In the genomic region with DNA sequence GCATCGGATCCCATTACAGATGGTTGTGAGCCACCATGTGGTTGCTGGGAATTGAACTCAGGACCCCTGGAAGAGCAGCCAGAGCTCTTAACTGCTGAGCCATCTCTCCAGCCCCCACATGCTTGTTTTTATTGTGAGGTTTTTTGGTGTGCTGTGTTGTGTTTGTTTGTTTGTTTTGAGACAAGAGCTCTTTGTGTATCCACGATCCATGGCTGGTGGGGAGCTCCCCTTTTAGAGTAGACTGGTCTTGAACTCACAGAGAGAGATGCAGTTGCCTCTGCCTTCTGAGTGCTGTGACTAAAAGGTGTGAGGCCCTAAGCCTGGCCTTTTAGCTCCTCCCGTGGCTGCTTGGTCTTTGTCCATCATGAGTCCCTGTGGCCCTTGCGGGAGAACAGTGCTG, we compare ENCODE assay signal across 14 mouse cellular contexts. TPM values are rescaled to one million over a fixed set of nuclear protein-coding genes. Genes with fewer than 3 reads are reported as not detected.
DNase-seq lines count a peak whose midpoint lies in the region; ATAC-seq lines count a peak whose summit lies in the region.
"Had no signal": no experiment of that assay in that cellular context is flagged by ENCODE, and none has a peak within 500 bp of the region (broad histone marks: within the 10 kb centered on the region; RNA-seq: fewer than 3 reads in every experiment).

No protein-coding gene starts in this region.

- 66% methylated on average over 4 of the region's 4 CpGs for WGBS in heart, embryonic 15.5 days
- WGBS in forebrain, embryonic 15.5 days, result 53% methylated on average over 4 of the region's 4 CpGs
- WGBS in limb, embryonic 15.5 days, result 75% methylated on average over 4 of the region's 4 CpGs
- 62% methylated on average over 4 of the region's 4 CpGs for WGBS in neural tube, embryonic 15.5 days

- H3K9ac ChIP-seq in heart, embryonic 15.5 days, result no peak overlapping the region
- H3K9ac ChIP-seq in forebrain, embryonic 15.5 days (replicated peaks), result no peak overlapping the region
- H3K9ac ChIP-seq in limb, embryonic 15.5 days, result no peak overlapping the region
- no peak overlapping the region for H3K9ac ChIP-seq in neural tube, embryonic 15.5 days (replicated peaks)

- H3K4me3 ChIP-seq in heart, embryonic 15.5 days, result no peak overlapping the region
- peak overlapping the region; percentile 9 for H3K4me3 ChIP-seq in forebrain, embryonic 15.5 days
- no peak overlapping the region for H3K4me3 ChIP-seq in limb, embryonic 15.5 days
- peak overlapping the region; percentile 28 for H3K4me3 ChIP-seq in neural tube, embryonic 15.5 days (replicated peaks)
- H3K4me3 ChIP-seq: embryonic facial prominence, embryonic 13.5 days had no signal

- no peak for ATAC-seq in heart, embryonic 15.5 days (replicated peaks; ENCODE audit: insufficient number of reproducible peaks, insufficient read depth, low FRiP score, low read depth)
- ATAC-seq in forebrain, embryonic 15.5 days (replicated peaks), result no peak
- ATAC-seq in limb, embryonic 15.5 days (ENCODE audit: insufficient number of reproducible peaks, low FRiP score, low TSS enrichment, low read depth), result no peak
- ATAC-seq in neural tube, embryonic 15.5 days (ENCODE audit: low FRiP score), result 0 out of 2 replicates have a peak, but pooled peaks have one; percentile 2
- ATAC-seq: intestine, postnatal 0 days had no signal

- no peaks in the 10 kb centered on the region for H3K9me3 ChIP-seq in heart, embryonic 15.5 days (replicated peaks)
- no peaks in the 10 kb centered on the region for H3K9me3 ChIP-seq in forebrain, embryonic 15.5 days
- H3K9me3 ChIP-seq in limb, embryonic 15.5 days, result no peaks in the 10 kb centered on the region
- H3K9me3 ChIP-seq in neural tube, embryonic 15.5 days (replicated peaks), result no peaks in the 10 kb centered on the region
- H3K9me3 ChIP-seq: embryonic facial prominence, embryonic 13.5 days had no signal

- no peak for DNase-seq in heart, adult 18-20 months
- no peak for DNase-seq in left cerebral cortex, postnatal 10 days (ENCODE audit: extremely low spot score in 1 of 2, low spot score in 2 of 2)
- DNase-seq in left cerebral cortex, postnatal 25 days (ENCODE audit: low spot score in 2 of 2), result no peak
- no peak for DNase-seq in yolk sac, embryonic 10.5 days (ENCODE audit: low spot score)
- DNase-seq: kidney, postnatal 4 days; spleen, adult 18-20 months had no signal

- H3K36me3 ChIP-seq in heart, embryonic 15.5 days, result no peaks in the 10 kb centered on the region
- no peaks in the 10 kb centered on the region for H3K36me3 ChIP-seq in forebrain, embryonic 15.5 days
- H3K36me3 ChIP-seq in limb, embryonic 15.5 days, result no peaks in the 10 kb centered on the region
- H3K36me3 ChIP-seq in neural tube, embryonic 15.5 days, result peaks cover 3% of the 10 kb centered on the region; the same call in 1 of the 2 replicates
- H3K36me3 ChIP-seq: embryonic facial prominence, embryonic 13.5 days had no signal

- H3K27me3 ChIP-seq in heart, embryonic 15.5 days, result no peaks in the 10 kb centered on the region
- no peaks in the 10 kb centered on the region for H3K27me3 ChIP-seq in forebrain, embryonic 15.5 days
- H3K27me3 ChIP-seq in limb, embryonic 15.5 days, result no peaks in the 10 kb centered on the region
- no peaks in the 10 kb centered on the region for H3K27me3 ChIP-seq in neural tube, embryonic 15.5 days (replicated peaks)
- H3K27me3 ChIP-seq: embryonic facial prominence, embryonic 13.5 days had no signal

- 0 out of 2 replicates have a peak overlapping the region, but pooled peaks have one; percentile 18 for H3K27ac ChIP-seq in heart, embryonic 15.5 days
- H3K27ac ChIP-seq in forebrain, embryonic 15.5 days (replicated peaks), result peak overlapping the region; percentile 93
- no peak overlapping the region for H3K27ac ChIP-seq in limb, embryonic 15.5 days
- H3K27ac ChIP-seq in neural tube, embryonic 15.5 days (replicated peaks), result peak overlapping the region; percentile 85

- H3K4me1 ChIP-seq in heart, embryonic 15.5 days (replicated peaks), result peaks cover 32% of the 10 kb centered on the region
- H3K4me1 ChIP-seq in forebrain, embryonic 15.5 days, result peaks cover 27% of the 10 kb centered on the region
- H3K4me1 ChIP-seq in limb, embryonic 15.5 days, result peaks cover 10% of the 10 kb centered on the region
- H3K4me1 ChIP-seq in neural tube, embryonic 15.5 days, result peaks cover 22% of the 10 kb centered on the region

- intact Hi-C loops in left cerebral cortex, postnatal 10 days (cut with DNase I), result no loop called here
- intact Hi-C loops in left cerebral cortex, postnatal 25 days (cut with DNase I), result no loop called here

- no peak overlapping the region for H3K4me2 ChIP-seq in heart, embryonic 15.5 days
- H3K4me2 ChIP-seq in forebrain, embryonic 15.5 days (replicated peaks), result peak overlapping the region; percentile 35; the same call in 1 of the 2 replicates
- 0 out of 2 replicates have a peak overlapping the region, but pooled peaks have one; percentile 5 for H3K4me2 ChIP-seq in limb, embryonic 15.5 days
- H3K4me2 ChIP-seq in neural tube, embryonic 15.5 days, result peak overlapping the region; percentile 48

RNA-seq across cellular contexts. Expression of gene Eef1a1, which starts 15.2 kb away (rescaled TPM):
- 2,802 and 3,192 TPM in 2 replicates for polyA plus RNA-seq in heart, embryonic 15.5 days (2015; fragmentation: Nextera tagmentation; extraction: Ambion mirVana)
- total RNA-seq in heart, adult 18-20 months (2021), result 1,000 to 10,000 TPM in 1 of 2 experiments, 100 to 1,000 TPM in 1; 994 to 1,266 TPM
- 3,810 and 3,862 TPM in 2 replicates for polyA plus RNA-seq in forebrain, embryonic 15.5 days (2015; fragmentation: Nextera tagmentation; extraction: Ambion mirVana)
- polyA plus RNA-seq in limb, embryonic 15.5 days (2015; fragmentation: Nextera tagmentation; extraction: Ambion mirVana), result 4,450 and 5,127 TPM in 2 replicates
- polyA plus RNA-seq in neural tube, embryonic 15.5 days (2015; fragmentation: Nextera tagmentation; extraction: Ambion mirVana), result 2,707 and 3,339 TPM in 2 replicates
- total RNA-seq in left cerebral cortex, postnatal 10 days (2021), result 1,000 to 10,000 TPM; 3,801 to 3,978 TPM
- 1,000 to 10,000 TPM; 2,219 to 2,332 TPM for total RNA-seq in left cerebral cortex, postnatal 25 days (2021)

RNA-seq across cellular contexts. Expression of gene Gm17324, which starts 55.5 kb away (rescaled TPM):
- 0.43 and 0.67 TPM in 2 replicates for polyA plus RNA-seq in heart, embryonic 15.5 days (2015; fragmentation: Nextera tagmentation; extraction: Ambion mirVana)
- not detected for total RNA-seq in heart, adult 18-20 months (2021)
- polyA plus RNA-seq in forebrain, embryonic 15.5 days (2015; fragmentation: Nextera tagmentation; extraction: Ambion mirVana), result 0.76 and 1.7 TPM in 2 replicates
- polyA plus RNA-seq in limb, embryonic 15.5 days (2015; fragmentation: Nextera tagmentation; extraction: Ambion mirVana), result 0.71 and 0.83 TPM in 2 replicates
- polyA plus RNA-seq in neural tube, embryonic 15.5 days (2015; fragmentation: Nextera tagmentation; extraction: Ambion mirVana), result 2.6 and 3.0 TPM in 2 replicates
- 1 to 10 TPM in 1 of 2 experiments, under 1 TPM in 1; 0.88 to 1.8 TPM for total RNA-seq in left cerebral cortex, postnatal 10 days (2021)
- total RNA-seq in left cerebral cortex, postnatal 25 days (2021), result under 1 TPM; 0.66 to 0.73 TPM
- total RNA-seq: adrenal gland, adult 18-20 months; gastrocnemius, adult 8-10 months had no signal

RNA-seq across cellular contexts. Expression of gene Mto1, which starts 56.1 kb away (rescaled TPM):
- 26.2 and 27.7 TPM in 2 replicates for polyA plus RNA-seq in heart, embryonic 15.5 days (2015; fragmentation: Nextera tagmentation; extraction: Ambion mirVana)
- 10 to 100 TPM; 21.9 to 25.0 TPM for total RNA-seq in heart, adult 18-20 months (2021)
- 26.6 and 31.2 TPM in 2 replicates for polyA plus RNA-seq in forebrain, embryonic 15.5 days (2015; fragmentation: Nextera tagmentation; extraction: Ambion mirVana)
- 21.2 and 24.6 TPM in 2 replicates for polyA plus RNA-seq in limb, embryonic 15.5 days (2015; fragmentation: Nextera tagmentation; extraction: Ambion mirVana)
- polyA plus RNA-seq in neural tube, embryonic 15.5 days (2015; fragmentation: Nextera tagmentation; extraction: Ambion mirVana), result 30.0 and 30.1 TPM in 2 replicates
- total RNA-seq in left cerebral cortex, postnatal 10 days (2021), result 10 to 100 TPM; 21.1 to 21.2 TPM
- 10 to 100 TPM; 26.0 to 29.5 TPM for total RNA-seq in left cerebral cortex, postnatal 25 days (2021)

Comparison
In these comparisons a context has a peak if more than half of its experiments do, and no peak if none do; other contexts are left out.
1. H3K4me3 ChIP-seq: peak in forebrain, embryonic 15.5 days (single experiment) and neural tube, embryonic 15.5 days (single experiment); none in heart, embryonic 15.5 days (single experiment) and limb, embryonic 15.5 days (single experiment).